Mouse (Mus musculus) stomach, adult 2 months (tissue): ENCODE measurements around the gene Zrsr1. TPM values are rescaled to one million over a fixed set of nuclear protein-coding genes. Genes with fewer than 3 reads are reported as not detected.

Source experiments
- polyA plus RNA-seq: library from polyadenylated mRNA; depleted of rRNA; stranded (reverse); fragments of >200 nt; gene quantifications from 2 replicates; pipeline ENCODE4 v1.2.3, GENCODE M21; 2012; rRNA removed

Gene Zrsr1
- 0.95 and 1.2 TPM in 2 replicates for polyA plus RNA-seq

DNA sequence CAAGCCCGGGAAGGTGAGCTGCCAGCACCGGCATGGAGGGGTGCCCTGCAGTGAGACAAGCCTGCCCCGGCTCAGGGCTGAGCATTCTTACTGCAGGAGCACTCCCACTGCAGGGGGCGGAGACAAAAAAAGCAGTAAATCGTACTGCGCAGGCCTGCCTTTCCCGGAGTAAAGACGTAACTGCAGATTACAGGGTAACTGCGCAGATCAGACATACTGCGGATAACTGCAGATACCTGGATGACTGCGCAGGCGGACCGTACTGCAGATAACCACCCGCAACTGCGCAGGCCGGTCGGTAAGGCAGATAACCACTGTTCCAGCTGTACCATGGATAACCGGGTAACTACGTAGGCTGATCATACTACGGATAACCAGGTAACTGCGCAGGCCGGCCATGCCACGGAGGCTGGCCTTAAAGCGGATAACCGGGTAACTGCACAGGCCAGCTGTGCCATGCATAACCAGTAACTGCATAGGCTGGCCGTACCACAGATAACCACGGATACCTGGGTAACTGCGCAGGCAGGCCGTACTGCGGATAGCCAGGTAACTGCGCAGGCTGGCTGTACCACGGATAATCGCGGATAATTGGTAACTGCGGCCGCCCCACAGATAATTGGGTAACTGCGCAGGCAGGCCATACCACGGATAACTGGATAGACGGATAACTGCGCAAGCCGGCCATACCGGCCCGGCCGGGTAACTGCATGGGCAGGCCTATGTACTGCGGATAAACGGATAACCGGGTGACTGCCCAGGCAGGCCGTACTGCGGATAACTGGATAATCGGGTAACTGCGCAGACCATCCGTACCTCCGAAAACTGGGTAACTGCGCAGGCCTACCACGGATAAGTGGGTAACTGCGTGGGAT, at the start of gene Zrsr1:
TSS of gene Zrsr1 (plus strand) at position 171 of the 875 bp plus-strand sequence.

DNA sequence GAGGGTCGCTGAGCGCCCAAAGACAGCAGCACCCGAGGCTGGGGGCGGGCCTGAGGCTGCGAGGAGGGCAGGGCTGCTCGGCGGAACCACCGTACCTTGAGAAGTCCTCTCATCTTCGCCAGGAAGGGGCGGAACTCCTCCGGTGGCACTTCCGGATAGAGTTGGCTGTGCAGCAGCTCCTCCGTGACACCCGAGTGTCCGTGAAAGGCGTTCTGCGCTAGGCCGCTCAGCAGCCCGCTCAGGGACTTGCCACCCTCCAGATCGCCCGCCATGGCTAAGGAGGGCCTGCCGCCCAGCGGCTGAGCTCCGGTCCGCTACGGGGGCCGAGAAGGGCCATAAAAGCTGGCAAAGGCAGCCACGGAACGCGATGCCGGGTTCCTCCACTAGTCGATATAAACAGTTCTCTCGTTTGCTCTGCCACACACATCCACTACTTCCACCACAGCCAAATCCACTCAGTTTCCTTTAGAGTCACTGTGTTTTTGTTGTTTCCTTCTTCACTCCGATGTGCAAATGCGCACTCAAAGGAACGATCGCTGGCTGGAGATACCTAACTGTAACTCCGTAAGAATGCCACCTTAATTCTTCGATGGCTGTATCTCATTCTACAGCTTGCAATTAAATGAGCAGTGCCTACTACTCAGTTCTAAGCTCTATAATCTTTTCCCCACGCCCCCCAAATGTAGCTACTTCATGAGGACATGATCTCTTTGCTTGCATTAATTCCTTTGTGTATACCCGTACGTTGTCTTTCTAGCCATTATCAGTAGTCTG, 10.4 kb downstream of the Zrsr1 start, which contains the start of the genes Gm28048 and Commd1:
TSS of gene Gm28048 (minus strand) at position 107 of the 774 bp plus-strand sequence.
TSS of gene Commd1 (minus strand) at position 399 of the 774 bp plus-strand sequence.

DNA sequence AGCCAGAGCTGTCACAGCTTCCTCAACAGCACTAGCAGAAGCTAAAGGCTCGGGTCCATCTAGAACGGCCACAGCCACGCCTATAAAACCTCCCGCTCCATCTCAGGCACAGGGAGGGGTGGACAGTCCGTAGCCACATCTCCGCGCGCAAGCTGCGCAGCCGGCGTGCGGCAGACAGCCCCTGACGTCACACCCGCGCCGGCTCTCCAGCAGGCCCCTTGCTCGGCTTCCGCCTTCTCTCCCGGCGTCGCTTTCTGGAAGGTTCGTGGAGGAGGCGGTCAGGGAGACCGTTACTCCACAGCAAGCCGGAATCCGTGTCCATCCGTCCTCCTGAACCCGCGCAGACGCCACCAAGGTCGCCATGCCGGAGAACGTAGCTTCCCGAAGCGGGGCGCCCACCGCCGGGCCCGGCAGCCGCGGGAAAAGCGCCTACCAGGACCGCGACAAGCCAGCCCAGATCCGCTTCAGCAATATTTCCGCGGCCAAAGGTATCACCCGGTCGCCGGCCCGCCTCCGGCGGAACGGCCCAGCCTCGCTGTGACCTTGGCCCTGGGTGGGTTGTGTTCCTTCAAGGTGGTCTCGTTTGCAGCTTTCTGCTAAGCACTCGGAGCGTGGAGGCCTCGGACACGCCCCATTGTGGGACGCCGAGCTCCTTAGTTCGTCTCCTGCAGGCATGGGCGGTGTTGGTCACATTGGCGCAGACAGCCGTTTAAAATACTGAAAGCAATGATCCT, 18.8 kb downstream of the Zrsr1 start, which contains the start of gene Cct4:
TSS of gene Cct4 (plus strand) at position 127 of the 734 bp plus-strand sequence.

DNA sequence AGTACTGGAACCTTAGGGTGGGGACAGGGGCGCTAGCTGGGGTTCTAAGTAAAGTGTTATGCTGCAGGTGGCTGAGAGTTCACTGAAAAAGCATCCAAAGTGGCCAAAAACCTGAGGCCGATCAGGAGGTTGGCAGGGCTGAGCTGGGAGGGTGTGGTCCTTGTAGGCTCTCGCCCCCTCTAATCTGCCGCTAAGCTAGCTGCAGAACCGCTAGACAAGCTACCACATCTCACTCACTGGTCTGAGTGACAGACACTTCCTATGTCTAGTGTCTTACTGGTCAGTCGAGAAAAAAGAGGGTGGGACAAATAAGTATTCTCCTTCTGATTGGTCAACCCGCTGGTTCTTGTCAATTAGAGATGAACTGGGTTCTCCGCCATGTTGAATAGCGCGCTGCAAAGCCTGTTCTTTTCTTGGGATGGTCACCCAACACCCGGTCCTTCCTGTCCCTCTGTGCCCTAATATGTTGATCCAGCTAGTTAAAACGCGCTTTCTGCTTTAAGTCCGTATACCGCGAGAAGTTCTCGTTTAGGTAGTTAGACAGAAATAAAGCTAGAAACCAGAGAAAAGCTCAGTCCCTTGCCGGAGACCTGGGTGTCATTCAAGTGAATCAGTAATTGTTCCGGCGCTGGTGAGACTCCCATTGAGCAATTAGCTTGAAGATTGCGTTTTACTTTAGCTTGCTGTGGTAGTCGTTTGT, 35.8 kb downstream of the Zrsr1 start, which contains the start of gene Fam161a:
TSS of gene Fam161a (plus strand) at position 51 of the 700 bp plus-strand sequence.

Other genes starting within 250 kb of the Zrsr1 start
- gene B3gnt2, start 111.0 kb upstream of the Zrsr1 start, polyA plus RNA-seq, result 7.9 and 8.5 TPM in 2 replicates
- not detected in 2 replicates for gene Gm28048, start 10.1 kb downstream of the Zrsr1 start, polyA plus RNA-seq
- 2.8 and 3.0 TPM in 2 replicates for gene Commd1, start 10.4 kb downstream of the Zrsr1 start, polyA plus RNA-seq
- 118 and 173 TPM in 2 replicates for gene Cct4, start 18.5 kb downstream of the Zrsr1 start, polyA plus RNA-seq
- 0.18 and 0.23 TPM in 2 replicates for gene Fam161a, start 35.5 kb downstream of the Zrsr1 start, polyA plus RNA-seq